Mouse (Mus musculus): ENCODE data around the gene Efcab12. TPM values are rescaled to one million over a fixed set of nuclear protein-coding genes. Genes with fewer than 3 reads are reported as not detected.
"Not testable (repeated sequence)": the region's sequence is repeated elsewhere in the genome, so short reads cannot be mapped to it uniquely, and the experiment has no call there.

The Efcab12 gene
- polyA plus RNA-seq (2015; fragmentation: Nextera tagmentation; extraction: Ambion mirVana) = 2.7 and 2.8 TPM in 2 replicates

DNA sequence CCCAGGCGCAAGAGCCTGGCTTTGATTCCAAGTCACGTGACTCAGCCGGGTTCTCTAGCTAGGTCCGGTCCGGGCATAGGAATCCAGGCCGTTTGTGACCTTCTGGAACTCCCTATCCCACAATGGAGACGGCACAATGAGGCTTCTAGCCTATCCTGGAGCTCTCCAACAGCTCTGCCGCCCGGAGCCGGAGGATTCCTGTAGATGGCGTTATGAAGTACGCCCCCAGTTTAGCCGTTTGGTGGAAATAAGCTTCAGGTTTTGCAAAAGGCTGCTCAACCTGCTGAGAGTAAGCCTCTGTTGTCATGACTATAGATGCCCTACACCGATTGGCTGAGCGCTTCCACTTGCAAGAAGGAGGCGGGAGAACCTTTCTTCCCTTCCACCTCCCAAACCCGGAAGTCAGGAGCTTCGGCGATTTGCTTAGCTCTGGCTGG is at the start of gene Efcab12:
Efcab12 (minus strand) TSS at position 252 of the 437 bp plus-strand sequence.
- H3K4me1 ChIP-seq = peaks cover 16% of the 10 kb centered on the region; the same call in 1 of the 2 replicates
- no peaks in the 10 kb centered on the region; the same call in 1 of the 2 replicates for H3K36me3 ChIP-seq (replicated peaks)
- peak within 1 kb of the TSS; percentile 40 for H3K4me3 ChIP-seq
- H3K27ac ChIP-seq = peak within 1 kb of the TSS; percentile 65; the same call in 1 of the 2 replicates
- no peaks in the 10 kb centered on the region for H3K27me3 ChIP-seq (replicated peaks)
- WGBS = under 1% methylated on average over 19 of the region's 19 CpGs
- H3K9me3 ChIP-seq = no peaks in the 10 kb centered on the region
- H3K9ac ChIP-seq = peak within 1 kb of the TSS; percentile 35
- ATAC-seq (replicated peaks) = peak; percentile 96
- H3K4me2 ChIP-seq = peak within 1 kb of the TSS; percentile 76

DNA sequence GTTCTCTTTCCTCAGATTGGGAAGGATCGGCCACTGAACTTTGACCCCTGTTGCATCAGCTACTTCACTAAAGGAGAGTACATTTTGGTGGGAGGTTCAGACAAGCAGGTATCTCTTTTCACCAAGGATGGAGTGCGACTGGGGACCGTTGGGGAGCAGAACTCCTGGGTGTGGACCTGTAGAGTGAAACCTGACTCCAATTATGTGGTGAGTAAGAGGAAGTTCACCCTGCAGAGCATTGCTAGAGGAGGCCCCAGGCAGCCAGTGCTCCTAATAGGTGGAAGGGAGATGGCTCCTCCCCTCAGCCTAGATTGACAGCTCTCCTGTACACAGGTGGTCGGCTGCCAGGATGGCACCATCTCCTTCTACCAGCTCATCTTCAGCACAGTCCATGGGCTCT is 48.7 kb upstream of the Efcab12 start:
- no peak overlapping the region for H3K4me3 ChIP-seq
- H3K9me3 ChIP-seq = no peaks in the 10 kb centered on the region
- no peak overlapping the region for H3K27ac ChIP-seq
- H3K36me3 ChIP-seq (replicated peaks) = peaks cover 16% of the 10 kb centered on the region
- WGBS = 74% methylated on average over 4 of the region's 4 CpGs
- H3K4me2 ChIP-seq = no peak overlapping the region
- ATAC-seq (replicated peaks) = no peak
- H3K27me3 ChIP-seq (replicated peaks) = no peaks in the 10 kb centered on the region
- H3K9ac ChIP-seq = no peak overlapping the region
- peaks cover 9% of the 10 kb centered on the region for H3K4me1 ChIP-seq

DNA sequence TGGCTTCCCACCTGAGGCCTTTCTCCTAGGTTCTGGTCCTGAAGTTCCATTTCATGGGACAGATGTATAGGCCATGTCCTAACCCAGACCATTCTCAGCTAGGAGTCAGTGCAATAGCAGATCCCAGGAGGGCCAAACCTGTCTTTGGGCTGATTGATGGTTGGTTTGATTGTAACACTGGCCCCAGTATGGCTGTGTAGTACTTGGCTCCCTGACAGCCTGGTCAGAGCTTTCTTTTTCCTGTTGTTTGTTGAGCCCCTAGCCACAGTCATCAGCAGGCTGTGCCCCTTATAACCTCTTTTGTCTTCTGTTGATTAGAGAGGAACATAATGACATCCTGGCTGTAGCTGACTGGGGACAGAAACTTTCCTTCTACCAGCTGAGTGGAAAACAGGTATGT is 45.8 kb upstream of the Efcab12 start:
- Histone ChIP-seq H3K9me3 (no peaks in the 10 kb centered on the region), H3K4me1 (no peaks in the 10 kb centered on the region), H3K9ac (no peak overlapping the region), H3K4me2 (no peak overlapping the region), H3K4me3 (no peak overlapping the region), H3K36me3 (replicated peaks) (peaks cover 21% of the 10 kb centered on the region), H3K27me3 (replicated peaks) (no peaks in the 10 kb centered on the region), H3K27ac (no peak overlapping the region)
- ATAC-seq (replicated peaks) = no peak

DNA sequence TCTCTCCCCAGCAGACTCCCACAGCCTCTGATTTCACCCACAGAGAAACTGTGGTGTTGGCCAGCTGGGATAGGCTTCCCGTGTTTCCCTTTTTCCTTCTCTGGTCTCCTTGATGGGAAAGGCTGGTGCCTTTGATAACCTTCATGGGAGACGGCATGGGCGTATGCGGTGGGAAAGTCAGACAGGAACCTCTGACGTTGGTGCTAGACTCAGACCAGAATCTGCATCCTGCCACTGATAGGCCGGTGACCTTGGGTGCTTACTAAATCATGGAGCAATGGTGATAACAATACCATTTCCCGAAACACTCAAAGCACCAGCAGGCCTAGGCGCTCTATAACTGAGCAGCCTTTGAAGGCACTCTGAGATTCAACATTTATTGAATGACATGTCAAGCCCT is 42.5 kb upstream of the Efcab12 start:
- Histone ChIP-seq H3K4me2 (no peak overlapping the region), H3K9me3 (no peaks in the 10 kb centered on the region), H3K36me3 (replicated peaks) (peaks cover 8% of the 10 kb centered on the region; the same call in 1 of the 2 replicates), H3K4me3 (no peak overlapping the region), H3K4me1 (no peaks in the 10 kb centered on the region), H3K27ac (no peak overlapping the region), H3K9ac (no peak overlapping the region), H3K27me3 (replicated peaks) (no peaks in the 10 kb centered on the region)
- WGBS = 91% methylated on average over 8 of the region's 8 CpGs
- ATAC-seq (replicated peaks) = no peak

DNA sequence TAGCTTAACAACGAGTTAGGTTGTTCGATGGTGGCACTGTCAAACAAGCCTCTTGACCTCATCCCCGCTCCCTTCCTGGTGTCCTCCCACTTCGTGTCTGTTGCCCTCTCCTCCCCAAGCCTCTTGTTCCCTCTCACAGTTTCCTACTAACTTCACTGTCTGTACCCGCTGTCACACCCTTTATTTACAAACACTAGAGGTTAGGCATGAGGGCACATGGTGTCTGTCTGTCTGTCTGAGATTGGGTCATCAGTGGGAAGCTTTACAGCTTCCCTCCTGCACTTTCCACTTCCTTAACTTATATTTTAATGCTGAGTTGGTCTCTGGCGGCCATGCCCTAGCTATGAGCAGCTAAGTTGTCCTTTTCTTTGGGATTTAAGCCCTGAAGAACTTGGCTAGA is 41.5 kb upstream of the Efcab12 start:
- Histone ChIP-seq H3K4me3 (no peak overlapping the region), H3K4me1 (no peaks in the 10 kb centered on the region), H3K27me3 (replicated peaks) (no peaks in the 10 kb centered on the region), H3K36me3 (replicated peaks) (peaks cover 13% of the 10 kb centered on the region; the same call in 1 of the 2 replicates), H3K9ac (no peak overlapping the region), H3K27ac (no peak overlapping the region), H3K4me2 (no peak overlapping the region), H3K9me3 (no peaks in the 10 kb centered on the region)
- ATAC-seq (replicated peaks) = no peak
- WGBS = 85% methylated on average over 6 of the region's 6 CpGs

DNA sequence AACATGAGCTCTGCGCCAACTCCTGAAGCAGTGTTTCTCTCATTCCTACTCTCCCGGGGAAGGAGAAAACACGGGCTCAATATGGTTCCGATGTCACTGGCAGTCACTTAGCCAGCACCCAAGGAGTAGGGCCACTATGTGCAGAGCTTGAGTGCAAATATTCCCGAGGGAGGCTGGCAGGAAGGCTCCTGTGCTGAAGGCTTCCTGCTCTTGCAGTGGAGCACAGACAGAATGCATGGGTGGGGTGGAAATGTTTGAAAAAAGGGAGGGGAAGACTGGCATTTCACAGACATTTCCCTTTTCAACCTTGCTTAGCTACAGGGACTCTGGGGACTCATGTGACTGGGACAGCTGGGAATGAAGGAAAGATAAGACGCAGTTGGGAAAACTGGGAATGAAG is 40.5 kb upstream of the Efcab12 start:
- Histone ChIP-seq H3K4me1 (no peaks in the 10 kb centered on the region), H3K4me2 (no peak overlapping the region), H3K4me3 (no peak overlapping the region), H3K27me3 (replicated peaks) (no peaks in the 10 kb centered on the region), H3K36me3 (replicated peaks) (0 out of 2 replicates have a peak, but pooled peaks cover 13% of the 10 kb centered on the region), H3K9ac (no peak overlapping the region), H3K9me3 (no peaks in the 10 kb centered on the region), H3K27ac (no peak overlapping the region)
- 81% methylated on average over 6 of the region's 6 CpGs for WGBS
- ATAC-seq (replicated peaks) = no peak

DNA sequence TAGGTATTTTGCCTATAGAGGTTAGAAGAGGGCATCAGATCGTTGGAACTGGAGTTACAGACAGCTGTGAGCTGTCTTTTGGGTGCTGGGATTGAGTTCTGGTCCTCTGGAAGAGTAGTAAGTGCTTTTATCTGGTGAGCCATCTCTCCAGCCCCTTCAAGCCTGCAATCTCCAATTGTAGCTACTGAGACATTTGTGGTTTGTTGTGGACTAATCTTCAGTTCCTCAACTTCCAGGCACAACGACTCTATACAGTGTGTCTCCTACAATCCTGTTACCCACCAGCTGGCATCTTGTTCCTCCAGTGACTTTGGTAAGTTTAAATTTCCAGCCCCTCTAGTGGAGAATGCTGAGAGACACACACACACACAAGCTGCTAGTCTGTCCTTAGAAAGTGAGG is 39.0 kb upstream of the Efcab12 start:
- no peak for ATAC-seq (replicated peaks)

DNA sequence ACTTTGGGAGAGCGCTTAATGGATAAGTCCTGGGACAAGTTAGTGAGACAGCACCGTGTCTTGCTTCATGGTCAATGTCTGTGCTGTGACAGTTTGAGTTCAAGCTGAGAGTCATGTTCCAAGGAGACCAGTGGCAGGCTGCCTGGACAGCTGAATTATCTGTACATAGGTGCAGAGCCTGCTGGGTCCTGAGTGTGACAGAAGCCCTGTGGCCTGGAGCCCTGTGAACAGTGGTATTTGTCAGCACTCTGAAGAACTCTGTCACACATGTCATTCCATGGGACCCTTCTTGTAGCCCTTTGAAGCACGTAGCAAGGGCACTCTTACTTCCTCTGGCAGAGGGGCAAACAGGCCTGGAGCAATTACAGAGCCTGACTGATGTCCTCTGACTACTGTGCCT is 33.1 kb upstream of the Efcab12 start:
- not testable (repeated sequence) for H3K27me3 ChIP-seq (replicated peaks); H3K9ac ChIP-seq; H3K36me3 ChIP-seq (replicated peaks); H3K4me1 ChIP-seq; ATAC-seq (replicated peaks); H3K4me3 ChIP-seq; H3K4me2 ChIP-seq; H3K27ac ChIP-seq; H3K9me3 ChIP-seq
- no CpG with 5 or more reads among the region's 3 CpGs for WGBS

More for the DNA sequence above, 39.0 kb upstream of the Efcab12 start:
- 93% methylated on average over 2 of the region's 2 CpGs for WGBS
- Histone ChIP-seq H3K4me2 (no peak overlapping the region), H3K9me3 (no peaks in the 10 kb centered on the region), H3K4me3 (no peak overlapping the region), H3K27ac (no peak overlapping the region), H3K36me3 (replicated peaks) (0 out of 2 replicates have a peak, but pooled peaks cover 13% of the 10 kb centered on the region), H3K4me1 (no peaks in the 10 kb centered on the region), H3K27me3 (replicated peaks) (no peaks in the 10 kb centered on the region), H3K9ac (no peak overlapping the region)

DNA sequence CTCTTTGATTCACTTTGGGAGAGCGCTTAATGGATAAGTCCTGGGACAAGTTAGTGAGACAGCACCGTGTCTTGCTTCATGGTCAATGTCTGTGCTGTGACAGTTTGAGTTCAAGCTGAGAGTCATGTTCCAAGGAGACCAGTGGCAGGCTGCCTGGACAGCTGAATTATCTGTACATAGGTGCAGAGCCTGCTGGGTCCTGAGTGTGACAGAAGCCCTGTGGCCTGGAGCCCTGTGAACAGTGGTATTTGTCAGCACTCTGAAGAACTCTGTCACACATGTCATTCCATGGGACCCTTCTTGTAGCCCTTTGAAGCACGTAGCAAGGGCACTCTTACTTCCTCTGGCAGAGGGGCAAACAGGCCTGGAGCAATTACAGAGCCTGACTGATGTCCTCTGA is 28.9 kb upstream of the Efcab12 start:
- not testable (repeated sequence) for H3K27ac ChIP-seq; H3K9me3 ChIP-seq; ATAC-seq (replicated peaks); H3K4me1 ChIP-seq; H3K4me2 ChIP-seq; H3K27me3 ChIP-seq (replicated peaks); H3K4me3 ChIP-seq; H3K36me3 ChIP-seq (replicated peaks); H3K9ac ChIP-seq
- no CpG with 5 or more reads among the region's 3 CpGs for WGBS

DNA sequence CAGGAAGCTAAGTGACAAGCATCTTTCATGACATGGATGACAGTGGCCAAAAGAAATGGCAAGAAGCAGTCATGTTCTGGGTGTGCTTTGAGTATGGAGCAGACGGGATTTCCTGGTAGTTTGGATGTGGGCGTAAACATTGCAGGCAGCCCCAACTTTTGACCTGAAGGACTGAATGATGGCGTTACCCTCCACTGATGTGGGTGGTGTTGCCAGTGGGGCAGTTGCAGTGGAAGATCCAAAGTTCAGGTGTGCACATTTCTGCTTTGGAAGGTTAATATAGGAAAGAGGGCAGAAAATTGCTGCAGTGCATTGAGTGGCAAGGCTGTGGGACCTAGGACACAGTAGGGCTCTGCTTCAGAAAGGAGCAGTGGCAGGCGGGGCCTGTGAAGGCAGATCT is 27.0 kb upstream of the Efcab12 start:
- Histone ChIP-seq H3K27me3 (replicated peaks) (no peaks in the 10 kb centered on the region), H3K9me3 (no peaks in the 10 kb centered on the region), H3K4me3 (no peak overlapping the region), H3K27ac (no peak overlapping the region), H3K9ac (no peak overlapping the region), H3K36me3 (replicated peaks) (no peaks in the 10 kb centered on the region; the same call in 1 of the 2 replicates), H3K4me1 (no peaks in the 10 kb centered on the region), H3K4me2 (no peak overlapping the region)
- WGBS = 97% methylated on average over 4 of the region's 4 CpGs
- ATAC-seq (replicated peaks) = no peak

DNA sequence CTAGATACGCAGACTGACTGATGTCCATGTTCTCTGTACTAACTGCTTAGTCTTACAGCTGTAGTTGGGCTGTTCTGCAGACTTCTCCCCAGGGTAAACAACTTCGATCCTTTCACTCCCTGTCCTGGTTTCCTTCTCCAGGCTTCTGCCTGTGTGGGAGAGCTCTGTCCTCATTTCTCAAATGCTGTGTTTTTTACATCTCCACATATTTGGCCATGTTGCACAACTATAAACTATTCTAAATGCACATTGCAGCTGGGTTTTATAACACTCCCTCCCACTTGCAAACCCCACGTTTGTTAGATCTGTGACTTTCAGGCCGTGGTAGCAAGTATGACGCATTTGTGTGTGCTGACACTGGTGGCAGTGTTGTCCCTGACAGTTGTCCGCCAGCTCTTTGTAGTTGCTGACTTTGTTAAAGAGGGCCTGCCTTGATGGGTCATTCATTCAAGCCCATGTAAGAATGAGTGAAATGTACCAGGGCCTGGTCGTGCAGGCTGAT is 25.2 kb upstream of the Efcab12 start:
- WGBS = 76% methylated on average over 7 of the region's 7 CpGs
- Histone ChIP-seq H3K27ac (no peak overlapping the region), H3K27me3 (replicated peaks) (no peaks in the 10 kb centered on the region), H3K36me3 (replicated peaks) (no peaks in the 10 kb centered on the region; the same call in 1 of the 2 replicates), H3K9me3 (no peaks in the 10 kb centered on the region), H3K4me3 (no peak overlapping the region), H3K4me2 (no peak overlapping the region), H3K4me1 (no peaks in the 10 kb centered on the region), H3K9ac (no peak overlapping the region)
- ATAC-seq (replicated peaks) = no peak

DNA sequence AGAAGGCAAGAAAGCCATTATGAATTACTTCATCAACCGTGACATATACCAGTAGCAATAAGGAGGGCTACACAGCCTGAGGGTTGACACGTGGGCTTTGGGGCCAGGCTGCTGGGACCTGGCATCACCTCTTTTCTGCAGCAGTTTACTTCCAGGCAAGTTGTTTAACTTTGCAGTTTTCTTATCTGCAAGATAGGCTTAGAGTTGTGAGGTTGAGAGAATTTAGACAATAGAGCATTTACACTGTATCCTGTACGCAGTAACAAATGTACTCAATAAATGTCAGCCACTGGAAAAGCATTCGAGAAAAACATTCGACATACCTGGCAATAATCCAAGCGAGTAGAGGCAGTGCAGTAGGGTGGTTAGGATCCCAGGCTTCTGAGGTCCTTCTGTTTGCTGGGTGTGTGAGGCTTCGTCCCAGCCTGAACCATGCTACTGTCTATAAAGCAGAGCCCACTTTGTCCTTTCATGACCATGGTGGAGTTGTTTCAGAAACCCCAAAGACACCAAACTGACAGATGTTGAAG is 21.9 kb upstream of the Efcab12 start:
- 86% methylated on average over 7 of the region's 7 CpGs for WGBS
- ATAC-seq (replicated peaks) = no peak
- no peaks in the 10 kb centered on the region for H3K27me3 ChIP-seq (replicated peaks)
- H3K36me3 ChIP-seq (replicated peaks) = no peaks in the 10 kb centered on the region; the same call in 1 of the 2 replicates
- no peak overlapping the region for H3K4me2 ChIP-seq
- H3K9me3 ChIP-seq = no peaks in the 10 kb centered on the region
- H3K4me1 ChIP-seq = 0 out of 2 replicates have a peak, but pooled peaks cover 7% of the 10 kb centered on the region
- H3K27ac ChIP-seq = no peak overlapping the region
- no peak overlapping the region for H3K9ac ChIP-seq
- H3K4me3 ChIP-seq = no peak overlapping the region

DNA sequence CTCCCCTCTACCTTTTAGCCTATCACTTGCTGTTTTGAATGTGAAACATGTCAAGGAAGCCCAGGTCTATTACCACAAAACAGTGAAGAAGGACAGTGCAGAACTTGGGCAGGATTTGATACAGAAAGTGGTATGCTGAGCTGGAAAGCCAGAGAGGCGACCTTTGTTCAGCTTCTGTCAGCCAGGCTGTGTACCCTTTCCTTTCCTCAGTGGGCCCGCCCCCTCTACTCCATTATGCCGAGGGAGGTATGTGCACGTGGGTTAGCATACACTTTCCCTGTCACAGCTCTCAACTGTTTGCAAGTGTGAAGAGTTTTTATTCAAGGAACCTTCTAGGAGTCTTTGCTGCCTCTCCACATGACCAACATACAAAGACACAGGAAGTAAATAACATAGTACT is 21.0 kb upstream of the Efcab12 start:
- 0 out of 2 replicates have a peak, but pooled peaks cover 7% of the 10 kb centered on the region for H3K4me1 ChIP-seq
- no peaks in the 10 kb centered on the region; the same call in 1 of the 2 replicates for H3K36me3 ChIP-seq (replicated peaks)
- H3K4me2 ChIP-seq = no peak overlapping the region
- H3K9me3 ChIP-seq = no peaks in the 10 kb centered on the region
- no peak overlapping the region for H3K9ac ChIP-seq
- no peak overlapping the region for H3K4me3 ChIP-seq
- whole genome bisulfite sequencing = 60% methylated on average over 4 of the region's 4 CpGs
- ATAC-seq (replicated peaks) = no peak
- no peak overlapping the region for H3K27ac ChIP-seq
- no peaks in the 10 kb centered on the region for H3K27me3 ChIP-seq (replicated peaks)
